Mouse (Mus musculus) mesoderm, embryonic 11.5 days (tissue): Measurements from ENCODE around the gene Crybg1.

ENCODE experiments used
- DNase-seq: peaks from one replicate; pipeline ENCODE4 v3.0.0-alpha.2; 2012; ENCODE audit warnings: low read depth, low spot score

The Crybg1 gene

DNA sequence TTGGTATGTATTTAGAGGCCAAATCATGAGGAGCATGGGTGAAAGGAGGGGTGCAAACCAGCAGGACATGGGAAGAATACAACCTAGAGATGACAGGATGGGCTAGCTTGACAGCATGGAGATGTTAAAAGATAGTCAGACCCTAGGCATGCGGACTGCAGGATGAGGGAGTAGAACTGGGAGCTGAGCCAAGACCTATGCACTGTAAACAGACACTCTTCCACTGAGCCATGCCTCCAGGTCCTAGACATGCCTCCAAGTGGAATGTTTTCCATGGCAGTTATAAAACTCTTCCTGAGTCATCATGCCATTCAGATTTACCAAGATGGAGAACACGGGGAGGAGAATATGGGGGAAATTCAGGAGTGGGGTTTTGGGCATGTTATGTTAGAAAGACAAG lies 53.9 kb downstream of the Crybg1 start:
- no peak for DNase-seq

DNA sequence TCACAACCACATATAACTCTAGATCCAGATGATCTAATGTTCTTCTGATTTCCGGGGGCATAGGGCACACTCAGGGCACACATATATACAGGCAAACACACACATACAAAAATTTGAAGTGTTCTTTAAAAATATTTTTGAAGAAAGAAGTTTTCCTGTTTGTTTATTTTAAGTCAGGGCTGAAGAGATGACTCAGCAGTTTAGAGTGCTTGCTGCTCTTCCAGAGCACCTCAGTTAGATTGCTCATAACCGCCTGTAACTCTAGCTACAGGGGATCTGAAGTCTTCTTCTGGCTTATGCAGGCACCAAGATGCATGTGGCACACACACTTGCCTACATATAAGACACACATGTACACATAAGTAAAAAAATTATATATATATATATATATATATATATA lies 56.9 kb downstream of the Crybg1 start:
- DNase-seq = no peak

DNA sequence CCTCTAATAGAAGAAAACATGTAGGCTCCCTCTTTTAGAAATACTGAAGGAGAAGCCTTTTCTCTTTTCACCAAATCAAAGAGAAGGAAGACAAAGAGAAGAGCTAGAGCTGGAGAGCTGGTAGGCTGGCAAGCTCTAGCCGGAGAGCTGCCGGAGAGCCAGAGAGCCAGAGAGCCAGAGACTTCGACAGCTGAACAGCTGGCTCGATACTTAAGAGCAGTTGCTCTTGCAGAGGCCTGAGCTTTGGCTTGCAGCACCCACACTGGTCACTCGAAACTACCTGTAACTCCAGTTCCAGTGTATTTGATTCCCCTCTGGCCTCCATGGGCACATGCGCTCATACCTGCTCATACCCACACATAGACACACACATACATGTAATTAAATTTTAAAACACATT lies 68.3 kb downstream of the Crybg1 start:
- no peak for DNase-seq

DNA sequence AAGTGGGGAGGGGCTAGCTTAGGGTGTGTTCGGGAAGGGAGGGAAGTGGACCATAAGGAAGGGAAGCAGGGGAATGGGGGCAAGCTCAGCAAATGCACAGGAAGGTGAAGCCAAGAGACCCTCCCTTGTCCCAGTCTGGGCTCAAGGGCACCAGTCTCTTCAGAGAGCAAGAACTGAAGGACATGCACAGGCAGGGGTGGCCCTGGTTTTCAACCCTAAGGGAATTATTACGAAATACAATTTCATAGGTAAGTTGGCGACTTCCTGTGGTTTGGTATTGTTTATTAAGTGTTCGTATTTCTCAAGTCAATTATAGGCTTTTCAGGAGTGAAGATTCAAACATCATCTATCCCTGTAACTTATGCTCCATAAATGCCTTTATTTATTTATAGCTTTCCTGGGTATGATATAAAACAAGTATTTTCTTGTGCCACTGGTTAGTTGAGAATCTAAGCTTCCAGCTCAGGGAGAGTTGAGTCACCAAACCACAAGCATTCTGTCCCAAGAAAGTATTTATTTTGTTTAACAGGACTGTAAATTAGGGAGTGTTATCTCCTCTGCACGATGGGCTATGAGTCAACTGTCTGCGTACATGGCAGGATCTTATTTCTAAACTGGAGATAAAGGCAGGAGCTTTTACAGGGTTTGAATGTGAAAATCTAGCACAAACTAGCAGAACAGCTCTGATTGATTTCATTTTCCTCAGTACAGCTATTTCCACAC lies 69.7 kb downstream of the Crybg1 start:
- DNase-seq = no peak

DNA sequence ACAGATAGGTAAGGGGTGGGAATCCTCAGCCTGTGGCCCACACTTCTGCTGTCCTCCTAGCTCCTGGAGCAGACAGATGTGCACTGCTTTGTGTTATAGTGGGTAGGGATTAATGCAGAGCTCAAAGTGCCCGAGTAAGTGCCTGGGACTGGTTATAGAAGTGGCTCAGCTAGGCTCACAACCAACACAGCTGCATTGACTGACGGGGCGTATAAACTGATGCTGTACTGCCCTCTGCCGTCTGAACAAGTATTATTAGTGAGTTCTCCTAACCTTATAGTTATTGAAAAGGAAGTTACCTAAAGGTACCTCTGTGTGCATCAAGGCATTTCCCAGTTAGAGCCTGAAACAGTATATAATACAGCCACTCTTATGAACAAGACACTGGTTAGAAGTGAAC lies 77.6 kb downstream of the Crybg1 start:
- peak; percentile 77 for DNase-seq

DNA sequence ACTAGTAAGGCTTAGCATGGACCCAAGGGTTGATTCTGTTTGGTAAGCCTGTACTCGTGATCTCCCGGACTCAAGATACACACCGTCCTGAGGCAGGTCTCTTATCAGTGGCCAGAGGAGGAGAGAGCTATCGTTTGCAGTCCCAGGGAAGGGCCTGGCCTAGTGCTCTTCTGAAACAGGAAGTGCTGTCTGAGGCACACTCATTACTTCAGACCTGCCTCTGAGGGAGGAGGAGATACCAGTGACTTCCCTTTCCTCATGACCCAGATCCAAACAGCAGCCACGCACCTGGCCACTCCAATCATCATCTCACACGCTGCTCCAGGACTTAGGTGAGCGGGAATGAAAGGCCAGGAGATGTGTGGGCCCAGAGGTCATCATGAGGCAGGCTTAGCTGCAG lies 79.5 kb downstream of the Crybg1 start:
- no peak for DNase-seq

DNA sequence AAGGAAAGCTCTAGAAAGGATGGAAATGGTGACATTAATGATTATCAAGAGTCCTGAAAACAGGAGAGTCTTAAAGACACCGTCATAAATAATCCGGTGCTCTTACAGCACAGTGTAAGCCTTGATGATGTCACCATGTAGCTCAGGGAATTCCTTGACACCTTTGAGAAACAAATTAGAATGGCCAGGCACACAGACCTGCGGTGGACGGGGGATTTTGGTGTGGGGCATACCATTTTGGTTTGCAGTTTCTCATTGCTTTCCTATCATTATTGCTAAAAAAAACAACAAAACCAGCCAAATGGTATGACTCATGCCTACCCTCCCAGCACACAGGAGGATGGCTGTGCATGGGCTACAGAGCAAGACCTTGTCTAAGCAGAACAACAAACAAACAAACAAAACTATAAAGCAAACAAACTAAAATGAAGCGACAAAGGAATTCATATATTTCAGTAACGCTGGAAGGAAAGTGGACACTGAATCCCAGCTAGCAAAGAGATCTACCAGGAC lies 82.7 kb downstream of the Crybg1 start:
- no peak for DNase-seq

DNA sequence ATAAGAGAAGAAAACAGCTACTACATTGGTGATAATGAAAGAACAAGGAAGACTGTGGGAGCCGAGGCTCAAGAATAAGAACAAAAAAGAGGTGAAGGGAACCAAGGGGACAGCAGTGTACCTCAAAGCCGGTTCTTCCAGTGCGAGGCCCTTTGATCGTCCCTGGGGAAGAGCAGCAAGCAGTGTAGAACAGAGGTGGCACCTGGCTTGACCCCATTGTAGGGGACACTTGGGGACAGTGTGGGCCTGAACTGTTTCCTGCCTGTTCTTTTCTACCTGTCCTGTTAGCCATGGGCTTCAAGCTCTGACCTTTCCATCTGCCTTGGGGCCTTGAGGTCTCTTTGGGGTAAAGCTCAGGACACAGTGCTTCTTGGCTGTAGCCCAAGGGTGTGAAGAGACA lies 85.7 kb downstream of the Crybg1 start:
- DNase-seq = no peak

DNA sequence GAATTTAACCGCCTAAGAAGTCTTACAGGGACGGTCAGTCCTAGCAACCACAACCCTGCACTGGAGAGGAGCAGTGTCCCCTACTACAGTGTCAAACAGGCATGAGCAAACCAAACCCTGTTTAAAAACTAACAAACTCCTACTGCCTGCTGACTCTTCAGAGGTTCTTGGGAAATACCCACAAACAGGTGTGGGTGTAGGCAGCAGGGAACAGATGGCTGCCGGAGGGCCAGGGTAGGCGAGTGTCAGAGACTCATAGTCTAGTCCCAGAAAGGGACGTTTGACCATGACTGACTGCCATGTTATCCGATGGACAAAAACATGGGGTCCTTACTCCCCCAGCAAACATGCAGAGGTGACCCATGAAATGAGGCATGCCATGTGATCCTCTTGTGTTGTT lies 97.7 kb downstream of the Crybg1 start:
- DNase-seq = no peak

DNA sequence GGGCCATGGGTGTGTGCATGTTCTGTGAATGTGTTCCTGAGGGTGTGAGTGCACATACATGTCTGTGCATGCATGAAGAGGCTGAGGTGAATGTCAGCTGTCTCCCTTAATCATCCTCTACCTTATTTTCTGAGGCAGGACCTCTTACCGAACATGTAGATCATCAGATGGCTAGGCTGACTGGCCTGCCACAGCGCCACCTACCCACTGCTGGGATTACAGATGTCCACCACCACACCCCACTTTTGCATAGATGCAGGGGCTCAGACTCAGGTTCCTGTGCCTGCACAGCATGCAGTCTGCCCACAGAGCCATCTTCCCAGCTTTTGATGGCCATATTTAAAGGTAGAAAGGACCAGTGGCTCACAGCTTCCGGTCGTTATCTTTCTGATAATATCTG lies 103.9 kb downstream of the Crybg1 start:
- DNase-seq = no peak

DNA sequence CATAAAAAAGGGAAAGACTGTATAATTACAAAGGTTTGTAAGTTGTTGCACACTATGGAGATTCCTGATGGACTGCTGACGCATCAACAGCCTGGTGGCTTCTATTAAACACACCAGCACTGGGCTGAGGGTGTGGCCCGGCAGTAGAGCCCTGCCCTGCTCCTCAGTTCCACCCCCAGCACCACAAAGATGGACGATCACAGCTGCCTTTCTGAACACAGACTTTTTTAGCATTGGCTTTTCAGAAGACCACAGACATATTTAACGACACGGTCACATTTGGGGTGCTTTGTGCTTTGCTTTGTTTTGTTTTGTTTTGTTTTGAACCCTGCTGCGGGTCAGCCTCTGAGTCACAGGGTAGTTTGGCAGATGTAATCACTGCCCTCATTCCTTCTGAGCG lies 105.0 kb downstream of the Crybg1 start:
- DNase-seq = no peak

DNA sequence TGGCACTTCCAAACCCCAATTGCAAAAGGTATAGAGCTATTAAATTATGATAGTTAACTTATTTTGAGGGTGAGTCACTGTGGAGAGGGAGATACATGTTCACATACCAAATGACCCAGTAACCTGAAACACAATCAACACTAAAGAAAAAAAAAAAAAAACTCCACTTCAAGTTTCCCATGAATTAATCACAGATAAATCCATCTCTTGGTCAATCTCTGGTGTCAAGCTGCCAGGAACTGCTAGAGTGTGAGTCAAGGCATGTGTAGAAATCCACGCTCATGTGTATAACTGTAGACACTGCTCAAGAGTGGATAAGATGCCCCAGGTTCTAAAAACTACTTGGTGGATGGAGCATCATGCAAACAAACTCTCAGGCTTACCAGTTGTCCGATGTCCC lies 109.5 kb downstream of the Crybg1 start:
- no peak for DNase-seq

DNA sequence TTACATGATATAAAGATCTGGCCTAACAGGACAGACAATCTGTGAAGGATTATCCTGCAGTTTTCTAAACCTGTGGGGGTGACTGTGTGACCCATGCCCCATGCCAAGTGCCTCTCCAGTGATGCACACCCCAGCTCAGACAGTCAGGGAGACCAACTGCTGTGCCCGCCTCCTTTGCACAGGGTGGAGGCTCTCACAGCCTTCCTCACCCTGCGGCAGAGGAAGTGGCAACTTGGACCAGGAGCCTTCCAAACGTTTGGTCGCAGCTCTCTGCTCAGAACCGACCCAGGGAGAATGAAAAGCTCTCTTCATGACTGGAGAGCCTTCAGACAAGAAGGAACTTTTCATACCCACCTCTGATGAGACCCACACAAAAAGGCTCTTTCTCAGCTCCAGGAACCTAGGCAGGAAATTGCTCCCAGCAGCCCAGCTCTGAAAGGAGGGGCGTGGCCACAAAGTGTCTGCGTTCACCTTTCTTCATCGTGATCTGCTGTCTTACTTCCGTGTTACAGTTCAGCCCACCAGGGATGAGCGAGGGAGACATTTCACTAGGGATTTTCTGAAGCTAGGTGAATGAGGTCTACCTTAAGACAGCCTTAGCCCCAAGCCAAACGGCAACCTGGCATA lies 110.6 kb downstream of the Crybg1 start:
- DNase-seq = no peak

DNA sequence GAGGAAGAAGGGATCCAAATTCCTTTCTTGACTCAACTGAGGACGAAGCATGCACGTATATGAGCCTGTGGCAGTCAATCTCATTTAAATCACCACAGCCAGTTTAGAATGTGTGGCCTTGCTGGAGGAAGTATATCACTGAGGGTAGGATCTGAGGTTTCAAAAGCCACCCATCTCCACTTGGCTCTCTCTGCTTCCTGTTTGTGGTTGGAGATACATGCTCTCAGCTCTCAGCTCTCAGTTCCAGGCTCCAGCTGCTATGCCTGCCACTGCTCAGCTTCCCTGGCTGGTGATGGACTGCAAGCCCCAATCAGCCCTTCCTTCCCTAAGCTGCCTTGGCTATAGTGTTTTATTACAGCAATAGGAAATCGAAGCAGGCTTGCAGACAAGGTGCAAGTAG lies 119.1 kb downstream of the Crybg1 start:
- no peak for DNase-seq

DNA sequence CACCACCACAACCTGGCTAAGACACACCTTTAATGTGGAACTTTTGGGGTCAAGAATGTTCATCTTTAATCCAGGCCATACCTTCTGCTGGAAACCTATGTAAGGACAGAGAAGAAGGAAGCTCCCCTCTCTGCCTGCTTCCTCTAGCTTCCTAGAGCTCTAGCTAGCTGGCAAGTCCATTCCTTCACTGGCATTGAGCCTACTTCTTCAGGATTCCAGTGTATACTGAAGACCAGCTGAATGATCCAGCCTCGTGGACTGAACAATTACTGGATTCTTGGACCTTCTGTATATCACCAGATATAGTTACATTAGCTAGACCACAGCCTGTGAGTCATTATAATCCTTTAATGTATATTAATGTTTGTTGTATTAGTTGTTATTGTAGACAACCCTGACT lies 121.4 kb downstream of the Crybg1 start:
- DNase-seq = no peak

DNA sequence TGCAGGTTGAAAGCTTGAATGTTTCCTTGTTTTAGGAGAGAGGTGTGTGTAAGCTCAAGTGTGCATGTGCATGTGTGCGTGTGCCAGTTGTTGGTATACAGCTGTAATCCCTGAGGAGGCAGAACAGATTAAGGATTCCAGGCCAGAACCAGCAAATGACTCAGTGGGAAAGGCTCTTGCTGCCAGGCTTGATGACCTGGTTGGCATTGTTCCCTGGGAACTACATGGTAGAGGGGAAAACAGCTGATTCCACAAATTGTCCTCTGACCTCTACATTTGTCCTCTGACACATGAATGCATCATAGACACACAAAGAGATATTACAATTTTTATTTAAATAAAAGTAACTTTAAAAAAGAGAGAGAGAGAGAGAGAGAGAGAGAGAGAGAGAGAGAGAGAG lies 122.5 kb downstream of the Crybg1 start:
- DNase-seq = no peak

DNA sequence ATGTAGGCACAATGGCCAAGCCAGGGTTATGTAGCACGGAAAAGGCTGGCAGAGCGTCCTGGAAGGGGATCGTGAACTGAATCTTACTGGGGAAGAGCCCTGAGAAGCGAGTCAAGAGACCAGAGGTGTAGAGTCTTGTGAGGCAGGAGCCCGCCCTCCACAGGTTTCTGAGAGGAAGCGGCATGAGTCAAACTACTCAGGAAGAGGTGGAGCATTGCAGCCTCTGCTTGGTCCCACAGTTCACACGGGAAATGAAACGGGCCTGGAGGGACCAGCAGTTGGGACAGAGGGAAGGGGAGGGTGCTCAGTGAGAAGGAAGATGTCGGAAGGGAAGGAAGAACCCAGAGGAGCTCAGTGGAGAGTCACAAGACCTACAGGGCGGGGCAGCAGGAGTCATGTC lies 123.9 kb downstream of the Crybg1 start:
- no peak for DNase-seq

DNA sequence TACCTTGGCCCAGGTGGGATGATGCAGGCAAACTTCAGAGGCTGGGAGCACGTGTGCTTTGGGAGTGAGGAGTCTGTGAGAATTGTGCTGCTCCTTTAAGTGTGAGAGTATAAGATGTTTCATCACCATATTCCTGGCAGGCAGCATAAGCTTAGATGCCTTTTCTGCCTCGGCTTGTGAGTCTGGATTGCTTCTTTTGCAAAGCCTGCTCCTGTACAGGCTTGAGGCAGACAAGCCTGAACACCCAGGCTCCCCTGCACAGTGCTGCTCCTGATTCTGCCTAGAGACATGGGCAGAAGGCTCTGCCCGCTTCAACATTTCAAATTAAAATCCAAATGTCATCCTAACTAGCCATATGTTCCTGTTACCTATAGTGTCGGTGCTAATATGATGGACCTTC lies 128.5 kb downstream of the Crybg1 start:
- DNase-seq = no peak

DNA sequence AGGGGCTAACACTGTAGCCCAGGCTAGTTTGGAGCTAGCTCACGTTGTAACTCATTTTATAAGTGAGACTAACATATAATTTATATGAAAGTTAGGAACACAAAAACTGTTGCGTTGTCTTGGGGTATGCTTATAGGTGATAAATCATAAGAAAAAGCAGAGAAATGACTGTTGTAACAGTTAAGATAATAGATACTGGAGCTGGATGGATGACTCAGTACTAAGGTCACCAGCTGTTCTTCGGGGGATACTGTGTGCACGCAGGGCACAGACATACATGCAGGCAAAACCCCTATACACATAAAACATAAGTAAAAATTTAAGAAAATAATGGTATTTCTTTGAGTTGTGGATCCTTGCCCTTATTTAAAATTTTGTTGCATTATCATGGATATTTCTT lies 130.1 kb downstream of the Crybg1 start:
- DNase-seq = no peak

DNA sequence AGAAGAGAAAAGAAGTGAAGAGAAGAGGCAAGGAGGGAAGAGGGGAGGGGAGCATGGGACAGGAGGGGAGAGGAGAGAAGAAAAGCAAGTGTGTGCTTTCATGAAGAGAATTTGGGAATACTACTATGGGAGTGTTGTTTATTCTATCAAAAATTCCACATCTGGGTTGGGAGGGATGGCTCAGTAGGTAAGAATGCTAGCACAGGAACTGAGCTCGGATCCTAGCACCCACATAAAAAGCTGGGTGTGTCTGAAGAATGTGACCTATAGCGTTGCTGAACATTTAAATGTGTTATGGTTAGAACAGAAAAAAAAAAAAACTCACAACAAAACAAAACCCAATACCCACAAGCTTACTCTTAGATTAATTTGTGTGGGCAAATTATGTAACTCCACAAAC lies 133.0 kb downstream of the Crybg1 start:
- no peak for DNase-seq

DNA sequence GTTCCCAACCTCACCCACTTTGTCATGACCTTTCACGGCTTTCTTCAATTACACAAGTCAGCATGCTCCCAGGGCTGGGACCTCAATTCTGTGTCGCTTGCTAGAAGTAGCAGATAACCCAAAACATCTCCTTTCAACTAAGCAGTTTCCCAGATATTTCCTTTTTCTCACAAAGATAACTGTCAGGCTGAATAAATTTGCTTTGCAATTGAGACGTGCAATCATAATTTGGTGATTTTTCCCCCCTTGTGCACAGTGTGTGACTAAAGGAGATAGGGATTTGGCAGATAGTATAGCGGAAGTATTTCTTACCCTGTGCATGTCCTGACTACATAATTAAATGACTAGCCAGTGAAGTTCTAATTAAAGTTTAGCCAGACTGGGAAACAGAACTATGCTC lies 134.8 kb downstream of the Crybg1 start:
- no peak for DNase-seq

DNA sequence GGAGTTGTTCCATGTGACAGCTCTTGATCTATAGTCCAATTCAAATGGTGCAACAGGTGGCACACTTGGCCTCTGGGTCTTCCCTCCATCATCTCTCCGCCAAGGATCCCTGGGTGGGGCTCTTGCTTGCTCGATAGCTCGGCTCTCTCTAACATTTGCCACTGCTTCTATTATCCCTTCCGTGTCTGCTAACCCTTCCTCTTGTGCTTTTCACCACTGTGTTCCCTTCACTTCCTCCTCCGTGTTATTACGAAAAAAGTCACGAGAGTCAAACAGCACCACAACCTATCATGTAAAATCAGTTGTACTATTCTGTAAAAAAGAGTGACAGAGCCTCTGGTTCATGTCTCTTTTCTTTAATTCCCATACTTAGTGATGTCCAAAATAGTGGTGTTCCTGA lies 137.2 kb downstream of the Crybg1 start:
- no peak for DNase-seq

DNA sequence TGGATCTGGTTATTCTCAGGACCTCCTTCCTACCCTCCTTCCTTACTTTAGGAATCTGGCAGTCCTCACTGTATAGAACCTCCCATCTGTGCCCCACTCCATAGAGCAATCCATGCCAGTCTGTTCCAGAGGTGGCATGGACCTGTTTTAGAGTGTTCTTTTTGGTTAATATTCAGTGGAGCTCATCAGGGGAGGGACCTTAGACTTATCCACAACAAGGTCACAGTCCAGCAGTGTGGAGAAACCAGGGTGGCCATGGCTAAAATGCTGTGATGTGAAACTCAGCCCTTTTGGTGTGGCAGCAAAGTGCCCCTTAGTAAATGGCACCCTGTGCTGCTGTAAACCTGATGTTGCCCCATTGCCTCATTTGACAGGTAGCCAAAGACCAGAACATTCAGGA lies 139.8 kb downstream of the Crybg1 start:
- DNase-seq = no peak

DNA sequence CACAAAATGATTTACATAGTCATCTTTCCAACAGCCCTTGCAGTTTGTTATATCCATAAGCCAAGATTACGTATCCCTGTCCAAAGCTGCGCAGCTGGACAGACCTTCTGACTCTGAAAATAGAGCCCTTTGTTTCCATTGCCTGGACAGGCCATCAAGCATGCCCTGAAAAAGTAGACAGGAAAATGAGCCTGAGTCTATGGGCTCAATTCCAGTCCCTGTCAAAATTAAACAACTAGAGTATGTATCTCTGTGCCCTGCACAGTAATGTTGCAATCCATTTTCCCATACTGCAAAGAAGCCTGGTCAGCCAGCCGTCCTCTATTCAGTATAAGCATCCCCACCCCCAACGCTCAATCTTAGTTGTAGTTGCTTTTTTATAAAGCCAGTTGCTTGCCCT lies 141.8 kb downstream of the Crybg1 start:
- no peak for DNase-seq
